Mouse (Mus musculus) MEL (cell line): ENCODE measurements around the gene Ifna4. TPM values are rescaled to one million over a fixed set of nuclear protein-coding genes. Genes with fewer than 3 reads are reported as not detected.
"Not testable (repeated sequence)": the region's sequence is repeated elsewhere in the genome, so short reads cannot be mapped to it uniquely, and the experiment has no call there.

Source experiments
- DNase-seq: peaks from one replicate; pipeline ENCODE4 v3.0.0; 2011; ENCODE audit warnings: low read depth, low spot score
- H3K27ac ChIP-seq: 2 replicates; pipeline ENCODE4 v1.5.1; 2012; ENCODE audit warnings: low read depth, mild to moderate bottlenecking, control low read depth, low read length, moderate library complexity; ENCODE audit not compliant: control insufficient read depth
- H3K27me3 ChIP-seq, 2 experiments: fragments of 150-350 bp in 1 of 2; sonication (generic) in 1 of 2; 2 replicates each; pipeline ENCODE4 v1.6.1; 2012; ENCODE audit warnings: low read length in 2 of 2, mild to moderate bottlenecking in 2 of 2, improper control_type of control experiment in 1 of 2, moderate library complexity in 1 of 2; ENCODE audit not compliant: insufficient read depth in 2 of 2, control insufficient read depth in 1 of 2
- H3K36me3 ChIP-seq, 2 experiments: 2 replicates each; pipeline ENCODE4 v1.6.1; 2012 to 2014; ENCODE audit warnings: low read length in 2 of 2, improper control_type of control experiment in 1 of 2, inconsistent platforms in 1 of 2, mild to moderate bottlenecking in 1 of 2; ENCODE audit not compliant: insufficient read depth in 2 of 2, control insufficient read depth in 1 of 2
- H3K4me1 ChIP-seq, 2 experiments: fragments of 150-350 bp in 1 of 2; sonication (generic) in 1 of 2; 2 replicates each; pipeline ENCODE4 v1.6.1; 2012; ENCODE audit warnings: low read length in 2 of 2, improper control_type of control experiment in 1 of 2, mild to moderate bottlenecking in 1 of 2; ENCODE audit not compliant: insufficient read depth in 2 of 2, control insufficient read depth in 1 of 2
- H3K4me3 ChIP-seq, 2 experiments: fragments of 150-350 bp in 1 of 2; sonication (generic) in 1 of 2; 2 replicates each; pipeline ENCODE4 v1.5.1; 2012; ENCODE audit warnings: low read depth in 2 of 2, low read length in 2 of 2, mild to moderate bottlenecking in 2 of 2, moderate library complexity in 2 of 2, control low read depth in 1 of 2, improper control_type of control experiment in 1 of 2; ENCODE audit not compliant: control insufficient read depth in 1 of 2, insufficient read depth in 1 of 2
- H3K79me2 ChIP-seq: 2 replicates; pipeline ENCODE4 v1.6.1; 2012; ENCODE audit warnings: mild to moderate bottlenecking, low read length, moderate library complexity; ENCODE audit not compliant: control insufficient read depth, poor library complexity, insufficient read depth
- H3K9ac ChIP-seq: 2 replicates; pipeline ENCODE4 v1.6.1; 2012; ENCODE audit warnings: low read depth, mild to moderate bottlenecking, control low read depth, low read length, moderate library complexity; ENCODE audit not compliant: control insufficient read depth, poor library complexity, severe bottlenecking
- H3K9me3 ChIP-seq: fragments of 150-350 bp; sonication (generic); replicated peaks from 2 replicates; pipeline ENCODE4 v1.6.1; 2012; ENCODE audit warnings: mild to moderate bottlenecking, low read length, improper control_type of control experiment, moderate library complexity; ENCODE audit not compliant: insufficient read depth
- BHLHE40 ChIP-seq: IDR thresholded peaks from 2 replicates; pipeline ENCODE4 v1.6.1; 2012; ENCODE audit warnings: low read depth, mild to moderate bottlenecking, inconsistent platforms, low read length, improper control_type of control experiment, borderline replicate concordance
- CHD1 ChIP-seq: IDR thresholded peaks from 2 replicates; pipeline ENCODE4 v1.6.1; 2012; ENCODE audit warnings: low read depth, mild to moderate bottlenecking, inconsistent platforms, low read length, improper control_type of control experiment
- CTCF ChIP-seq, 3 experiments: IDR thresholded peaks in 2 of 3; conservative IDR thresholded peaks in 1 of 3; 2 replicates each; pipeline ENCODE4 v1.5.1; 2011 to 2012; ENCODE audit warnings: low read length in 3 of 3, low read depth in 2 of 3, mild to moderate bottlenecking in 2 of 3, improper control_type of control experiment in 1 of 3, inconsistent platforms in 1 of 3, mixed read lengths in 1 of 3, moderate library complexity in 1 of 3; ENCODE audit not compliant: control insufficient read depth in 1 of 3, insufficient read depth in 1 of 3, poor library complexity in 1 of 3, severe bottlenecking in 1 of 3
- ELF1 ChIP-seq: IDR thresholded peaks from 2 replicates; pipeline ENCODE4 v1.6.1; 2014; ENCODE audit warnings: low read depth, mild to moderate bottlenecking, inconsistent platforms, low read length, improper control_type of control experiment, moderate library complexity
- EP300 ChIP-seq, 2 experiments: IDR thresholded peaks; 2 replicates each; pipeline ENCODE4 v1.6.1; 2011; ENCODE audit warnings: improper control_type of control experiment in 2 of 2, low read length in 2 of 2, low read depth in 1 of 2, mild to moderate bottlenecking in 1 of 2
- JUND ChIP-seq: IDR thresholded peaks from 2 replicates; pipeline ENCODE4 v1.6.1; 2011; ENCODE audit warnings: low read depth, mild to moderate bottlenecking, improper control_type of control experiment, low read length
- KAT2A ChIP-seq: conservative IDR thresholded peaks from 2 replicates; pipeline ENCODE4 v1.6.1; 2012; ENCODE audit warnings: low read depth, low read length, improper control_type of control experiment, inconsistent platforms
- NELFE ChIP-seq: IDR thresholded peaks from 2 replicates; pipeline ENCODE4 v1.6.1; 2011; ENCODE audit warnings: low read depth, low read length, improper control_type of control experiment
- RAD21 ChIP-seq: IDR thresholded peaks from 2 replicates; pipeline ENCODE4 v1.6.1; 2011; ENCODE audit warnings: mild to moderate bottlenecking, low read depth, low read length, improper control_type of control experiment
- RCOR1 ChIP-seq: IDR thresholded peaks from 2 replicates; pipeline ENCODE4 v1.6.1; 2012; ENCODE audit warnings: low read depth, mild to moderate bottlenecking, inconsistent platforms, low read length, improper control_type of control experiment
- SIN3A ChIP-seq: IDR thresholded peaks from 2 replicates; pipeline ENCODE4 v1.6.1; 2012; ENCODE audit warnings: low read length, improper control_type of control experiment, inconsistent platforms
- SMC3 ChIP-seq: IDR thresholded peaks from 2 replicates; pipeline ENCODE4 v1.6.1; 2011; ENCODE audit warnings: low read depth, low read length, improper control_type of control experiment
- TBP ChIP-seq: IDR thresholded peaks from 2 replicates; pipeline ENCODE4 v1.8.0; 2011; ENCODE audit warnings: low read depth, low read length, improper control_type of control experiment
- USF1 ChIP-seq: IDR thresholded peaks from 2 replicates; pipeline ENCODE4 v1.6.1; 2014; ENCODE audit warnings: low read depth, mild to moderate bottlenecking, inconsistent platforms, low read length, improper control_type of control experiment, moderate library complexity
- ZKSCAN1 ChIP-seq: IDR thresholded peaks from 2 replicates; pipeline ENCODE4 v1.6.1; 2012; ENCODE audit warnings: low read depth, mild to moderate bottlenecking, inconsistent platforms, low read length, improper control_type of control experiment, moderate library complexity
- polyA plus RNA-seq, 2 experiments: library from polyadenylated mRNA; stranded (reverse) in 1 of 2; unstranded in 1 of 2; fragments of >175 nt in 1 of 2; fragments of >200 nt in 1 of 2; gene quantifications; 2 replicates each; pipeline versions ENCODE4 v1.2.1 to v1.2.4; 2012; ENCODE audit warnings: low replicate concordance in 2 of 2, low read depth in 1 of 2; ENCODE audit not compliant: insufficient read length in 2 of 2, insufficient read depth in 1 of 2, missing spikeins in 1 of 2
- total RNA-seq: library from RNA; depleted of rRNA; stranded (reverse); fragments of 300-350 nt; gene quantifications from 2 replicates; pipeline ENCODE4 v1.2.3, GENCODE M21; 2012; rRNA removed

Ifna4 gene
- not detected in 2 replicates for total RNA-seq
- polyA plus RNA-seq, result not detected

- H3K27me3 ChIP-seq, result peaks cover 11 to 14% of the 10 kb centered on the region in 2 experiments
- no peak for DNase-seq
- H3K4me1 ChIP-seq, result no peaks in the 10 kb centered on the region; a peak in 1 of 4 replicates
- no peak within 1 kb of the TSS for H3K9ac ChIP-seq
- no peaks in the 10 kb centered on the region for H3K36me3 ChIP-seq
- no peaks in the 10 kb centered on the region for H3K79me2 ChIP-seq
- no peak for TF ChIP-seq TBP
- TF ChIP-seq RCOR1, result no peak
- TF ChIP-seq EP300 (IDR thresholded peaks at IDR 0.05; ENCODE audit: low read depth in 1 of 2, low read length in 2 of 2), result no peak
- TF ChIP-seq USF1, result no peak
- no peak for TF ChIP-seq ELF1
- no peak for TF ChIP-seq NELFE
- TF ChIP-seq CTCF (IDR thresholded peaks at IDR 0.05 in 2 of 3, conservative IDR thresholded peaks at IDR 0.05 in 1 of 3; ENCODE audit: control insufficient read depth in 1 of 3, insufficient read depth in 1 of 3, low read depth in 2 of 3, low read length in 3 of 3, poor library complexity in 1 of 3, severe bottlenecking in 1 of 3), result no peak
- no peak for TF ChIP-seq ZKSCAN1
- no peak for TF ChIP-seq BHLHE40
- no peak for TF ChIP-seq CHD1
- no peak for TF ChIP-seq JUND
- no peak for TF ChIP-seq RAD21
- no peak for TF ChIP-seq SIN3A
- no peak for TF ChIP-seq KAT2A
- TF ChIP-seq SMC3, result no peak
- H3K9me3 ChIP-seq, result no peaks in the 10 kb centered on the region
- H3K4me3 ChIP-seq, result no peak within 1 kb of the TSS
- H3K27ac ChIP-seq, result no peak within 1 kb of the TSS
Observed at GRCm38 (mm10) chr4:88841438-88841911, at the start of gene Ifna4. Ifna4 (plus strand) TSS chr4:88841861.

GRCm38 (mm10) chr4:88793936-88794675 lies 47.6 kb upstream of the Ifna4 start, which contains the start of gene Gm13275:
Gm13275 (plus strand) TSS chr4:88794487.
- not testable (repeated sequence) for H3K36me3 ChIP-seq, H3K4me3 ChIP-seq, H3K27ac ChIP-seq, H3K79me2 ChIP-seq, H3K9me3 ChIP-seq, H3K27me3 ChIP-seq, H3K4me1 ChIP-seq, H3K9ac ChIP-seq, DNase-seq

- not testable (repeated sequence) for H3K27me3 ChIP-seq, H3K79me2 ChIP-seq, H3K4me1 ChIP-seq, H3K4me3 ChIP-seq, H3K36me3 ChIP-seq, H3K27ac ChIP-seq, H3K9me3 ChIP-seq, H3K9ac ChIP-seq, DNase-seq
Observed at GRCm38 (mm10) chr4:88797097-88797496, 44.6 kb upstream of the Ifna4 start, which contains the start of gene Gm13279. Gm13279 (plus strand) TSS chr4:88797397.

- not testable (repeated sequence) for H3K9me3 ChIP-seq, H3K4me3 ChIP-seq, H3K27me3 ChIP-seq, H3K9ac ChIP-seq, H3K79me2 ChIP-seq, DNase-seq, H3K27ac ChIP-seq, H3K4me1 ChIP-seq, H3K36me3 ChIP-seq
Observed at GRCm38 (mm10) chr4:88799365-88799764, 42.3 kb upstream of the Ifna4 start, which contains the start of gene Gm13285. Gm13285 (plus strand) TSS chr4:88799665.

GRCm38 (mm10) chr4:88802954-88803353 lies 38.7 kb upstream of the Ifna4 start, which contains the start of gene Gm13287:
Gm13287 (plus strand) TSS chr4:88803254.
- H3K36me3 ChIP-seq, H3K4me3 ChIP-seq, H3K9ac ChIP-seq, H3K27me3 ChIP-seq, H3K9me3 ChIP-seq, H3K79me2 ChIP-seq, H3K27ac ChIP-seq, H3K4me1 ChIP-seq, DNase-seq: not testable (repeated sequence)
